Mouse (Mus musculus): ENCODE results near the gene Pappa2. TPM values are rescaled to one million over a fixed set of nuclear protein-coding genes. Genes with fewer than 3 reads are reported as not detected.

The Pappa2 gene
- total RNA-seq, 2 experiments from 2014 or later, result 2.4 to 2.6 TPM

GRCm38 (mm10) chr1:158687726-158688125, 292.6 kb downstream of the Pappa2 start:
- intact Hi-C loops (cut with DNase I), result no loop called here
- DNase-seq (ENCODE audit: low spot score in 2 of 2), result no peak

GRCm38 (mm10) chr1:158669971-158670592, 310.2 kb downstream of the Pappa2 start:
- DNase-seq (ENCODE audit: low spot score in 2 of 2), result peak; percentile 20 to 32
- intact Hi-C loops (cut with DNase I), result loop anchor here (5.0 kb wide), 2 partner anchors 282 to 467 kb away; no protein-coding TSS in a partner anchor

GRCm38 (mm10) chr1:158666001-158666400, 314.3 kb downstream of the Pappa2 start:
- intact Hi-C loops (cut with DNase I), result loop anchor here (5.0 kb wide), 2 partner anchors 286 to 471 kb away; no protein-coding TSS in a partner anchor
- DNase-seq (ENCODE audit: low spot score in 2 of 2), result no peak
